Mouse (Mus musculus) pancreas, adult 10 weeks (tissue): Measurements from ENCODE around the gene Znrd1as. TPM values are rescaled to one million over a fixed set of nuclear protein-coding genes. Genes with fewer than 3 reads are reported as not detected.

Experiments
- polyA plus RNA-seq: library from polyadenylated mRNA; stranded (reverse); fragments of 350-450 nt; fragmentation: Illumina TruSeq; extraction: RNeasy Lipid Tissue Mini Kit (QIAGEN cat#74804); gene quantifications from one replicate; pipeline ENCODE4 v1.2.3, GENCODE M21; 2015; ENCODE audit warnings: low read depth, low replicate concordance; ENCODE audit not compliant: insufficient read depth

Gene Znrd1as
- 2.8 TPM for polyA plus RNA-seq

GRCm38 (mm10) chr17:36957999-36958743 lies at the start of gene Znrd1as, which contains the start of gene Znrd1:
Znrd1as (plus strand) TSS chr17:36958592.
Znrd1 (minus strand) TSS chr17:36958559.

GRCm38 (mm10) chr17:36942791-36943471 lies 15.5 kb upstream of the Znrd1as start, which contains the start of gene Rnf39:
Rnf39 (plus strand) TSS chr17:36942918.

GRCm38 (mm10) chr17:36950981-36951947 lies 7.1 kb upstream of the Znrd1as start, which contains the start of gene Ppp1r11:
Ppp1r11 (minus strand) TSS chr17:36951741.

GRCm38 (mm10) chr17:36981221-36981813 lies 22.9 kb downstream of the Znrd1as start, which contains the start of gene 2410137M14Rik:
2410137M14Rik (minus strand) TSS chr17:36981237.

GRCm38 (mm10) chr17:36989437-36989836 lies 31.0 kb downstream of the Znrd1as start, which contains the start of gene H2-M5:
H2-M5 (minus strand) TSS chr17:36989537.

GRCm38 (mm10) chr17:37000863-37001262 lies 42.5 kb downstream of the Znrd1as start, which contains the start of gene Zfp57:
Zfp57 (plus strand) TSS chr17:37001163.

Other genes with a start within 250 kb of the Znrd1as start
- not detected for gene H2-M10.5, start 185.7 kb upstream of the Znrd1as start, polyA plus RNA-seq
- not detected for gene H2-M10.6, start 146.4 kb upstream of the Znrd1as start, polyA plus RNA-seq
- gene Trim26, start 121.5 kb upstream of the Znrd1as start, polyA plus RNA-seq: 9.4 TPM
- not detected for gene Trim15, start 91.4 kb upstream of the Znrd1as start, polyA plus RNA-seq
- not detected for gene Trim10, start 89.0 kb upstream of the Znrd1as start, polyA plus RNA-seq
- gene Trim40, start 68.5 kb upstream of the Znrd1as start, polyA plus RNA-seq: not detected
- not detected for gene Trim31, start 60.5 kb upstream of the Znrd1as start, polyA plus RNA-seq
- gene Rnf39, start 15.7 kb upstream of the Znrd1as start, polyA plus RNA-seq: 2.1 TPM
- 11.8 TPM for gene Ppp1r11, start 6.9 kb upstream of the Znrd1as start, polyA plus RNA-seq
- 20.8 TPM for gene Znrd1, start within 50 bp of the Znrd1as start, polyA plus RNA-seq
- gene 2410137M14Rik, start 22.6 kb downstream of the Znrd1as start, polyA plus RNA-seq: not detected
- gene H2-M5, start 30.9 kb downstream of the Znrd1as start, polyA plus RNA-seq: not detected
- 3.3 TPM for gene Zfp57, start 42.6 kb downstream of the Znrd1as start, polyA plus RNA-seq
- gene Mog, start 64.8 kb downstream of the Znrd1as start, polyA plus RNA-seq: not detected
- gene Gabbr1, start 87.4 kb downstream of the Znrd1as start, polyA plus RNA-seq: 12.4 TPM
- gene Olfr90, start 129.9 kb downstream of the Znrd1as start, polyA plus RNA-seq: not detected
- not detected for gene Olfr91, start 139.7 kb downstream of the Znrd1as start, polyA plus RNA-seq
- not detected for gene Olfr92, start 161.5 kb downstream of the Znrd1as start, polyA plus RNA-seq
- gene Olfr93, start 202.9 kb downstream of the Znrd1as start, polyA plus RNA-seq: not detected
- not detected for gene Ubd, start 235.3 kb downstream of the Znrd1as start, polyA plus RNA-seq
- not detected for gene Olfr94, start 242.4 kb downstream of the Znrd1as start, polyA plus RNA-seq